Mouse (Mus musculus) thymus, adult 18-20 months (tissue): ENCODE measurements around the gene Tmem221.

Experiments
- DNase-seq, 2 experiments: peaks; one replicate each; pipeline ENCODE4 v3.0.0; 2022; ENCODE audit warnings: mixed read lengths in 2 of 2

The Tmem221 gene

GRCm38 (mm10) chr8:71577856-71578387 is 19.3 kb upstream of the Tmem221 start:
- DNase-seq, result no peak

GRCm38 (mm10) chr8:71575020-71575419 is 16.3 kb upstream of the Tmem221 start:
- DNase-seq, result no peak

GRCm38 (mm10) chr8:71574426-71574825 is 15.8 kb upstream of the Tmem221 start:
- DNase-seq, result no peak

- DNase-seq, result no peak
Observed at GRCm38 (mm10) chr8:71572847-71573633, 14.4 kb upstream of the Tmem221 start.

- DNase-seq, result no peak
Observed at GRCm38 (mm10) chr8:71572077-71572476, 13.4 kb upstream of the Tmem221 start.

GRCm38 (mm10) chr8:71570291-71570954 is 11.8 kb upstream of the Tmem221 start:
- DNase-seq, result peak; percentile 78 to 88

- DNase-seq, result peak; percentile 49 to 74
Observed at GRCm38 (mm10) chr8:71569366-71570290, 11.0 kb upstream of the Tmem221 start.

GRCm38 (mm10) chr8:71568941-71569340 is 10.3 kb upstream of the Tmem221 start:
- DNase-seq, result no peak

- DNase-seq, result no peak
Observed at GRCm38 (mm10) chr8:71568387-71568937, 9.8 kb upstream of the Tmem221 start, which contains the start of gene Slc27a1. Gene Slc27a1 (plus strand): TSS chr8:71568882.

- DNase-seq, result no peak
Observed at GRCm38 (mm10) chr8:71567587-71567986, 8.9 kb upstream of the Tmem221 start.

GRCm38 (mm10) chr8:71566501-71566900 is 7.8 kb upstream of the Tmem221 start, which contains the start of gene Nxnl1:
Gene Nxnl1 (minus strand): TSS chr8:71566601.
- DNase-seq, result no peak

- no peak for DNase-seq
Observed at GRCm38 (mm10) chr8:71563992-71564391, 5.3 kb upstream of the Tmem221 start.

- DNase-seq, result peak; percentile 62 to 69
Observed at GRCm38 (mm10) chr8:71562751-71563150, 4.1 kb upstream of the Tmem221 start.

- DNase-seq, result no peak
Observed at GRCm38 (mm10) chr8:71561401-71561800, 2.7 kb upstream of the Tmem221 start.

GRCm38 (mm10) chr8:71560765-71561164 is 2.1 kb upstream of the Tmem221 start:
- DNase-seq, result no peak

- DNase-seq, result no peak
Observed at GRCm38 (mm10) chr8:71560071-71560470, 1.4 kb upstream of the Tmem221 start.

- DNase-seq, result peak; percentile 66 to 82
Observed at GRCm38 (mm10) chr8:71558958-71559690, 453 bp upstream of the Tmem221 start.

GRCm38 (mm10) chr8:71554644-71555043 is 4.0 kb downstream of the Tmem221 start:
- no peak for DNase-seq

- DNase-seq, result no peak
Observed at GRCm38 (mm10) chr8:71554001-71554400, 4.7 kb downstream of the Tmem221 start.

- DNase-seq, result no peak
Observed at GRCm38 (mm10) chr8:71552770-71553169, 5.9 kb downstream of the Tmem221 start.

GRCm38 (mm10) chr8:71550754-71551153 is 7.9 kb downstream of the Tmem221 start:
- DNase-seq, result no peak

GRCm38 (mm10) chr8:71547590-71547989 is 11.1 kb downstream of the Tmem221 start:
- DNase-seq, result peak; percentile 60 to 68
